Mouse (Mus musculus) intestine, postnatal 0 days (tissue): ENCODE results near the gene Ubqln4. TPM values are rescaled to one million over a fixed set of nuclear protein-coding genes. Genes with fewer than 3 reads are reported as not detected.

Experiments
- ATAC-seq: fragments of 200-750 bp; cut with Nextera tagmentation; 2 replicates; pipeline ENCODE4 v1.8.0; 2017; ENCODE audit warnings: mild to moderate bottlenecking, moderate TSS enrichment, moderate library complexity
- H3K27ac ChIP-seq: fragments of 300-500 bp; sonication (generic); 2 replicates; pipeline ENCODE4 v1.5.1; 2014; ENCODE audit warnings: mild to moderate bottlenecking, low read depth, low read length, moderate library complexity
- H3K27me3 ChIP-seq: fragments of 300-500 bp; sonication (generic); replicated peaks from 2 replicates; pipeline ENCODE4 v1.6.1; 2014; ENCODE audit warnings: low read length, mixed read lengths; ENCODE audit not compliant: control insufficient read depth, insufficient read depth
- H3K36me3 ChIP-seq: fragments of 300-500 bp; sonication (generic); 2 replicates; pipeline ENCODE4 v1.6.1; 2014; ENCODE audit warnings: mild to moderate bottlenecking, moderate library complexity; ENCODE audit not compliant: control insufficient read depth, insufficient read depth
- H3K4me1 ChIP-seq: fragments of 300-500 bp; sonication (generic); replicated peaks from 2 replicates; pipeline ENCODE4 v1.6.1; 2014; ENCODE audit warnings: antibody characterized with exemption, low read length, mixed read lengths; ENCODE audit not compliant: control insufficient read depth, insufficient read depth
- H3K4me2 ChIP-seq: fragments of 300-500 bp; sonication (generic); replicated peaks from 2 replicates; pipeline ENCODE4 v1.6.1; 2014; ENCODE audit warnings: low read depth, mild to moderate bottlenecking, moderate library complexity
- H3K4me3 ChIP-seq: fragments of 300-500 bp; sonication (generic); 2 replicates; pipeline ENCODE4 v1.5.1; 2014; ENCODE audit warnings: low read depth, low read length
- H3K9ac ChIP-seq: fragments of 300-500 bp; sonication (generic); 2 replicates; pipeline ENCODE4 v1.6.1; 2014; ENCODE audit warnings: mild to moderate bottlenecking, low read depth, low read length
- H3K9me3 ChIP-seq: fragments of 300-500 bp; sonication (generic); 2 replicates; pipeline ENCODE4 v1.6.1; 2016; ENCODE audit warnings: mixed run types; ENCODE audit not compliant: control insufficient read depth
- CTCF ChIP-seq: sonication (generic); IDR thresholded peaks from 2 replicates; pipeline ENCODE4 v1.5.1; 2016; ENCODE audit warnings: low read depth, mild to moderate bottlenecking, control low read depth, antibody characterized with exemption, moderate library complexity
- WGBS: fragments of 180-500 bp; shearing (Covaris S2); extraction: QIAGEN DNeasy Blood & Tissue Kit; methylation state at CpG from one replicate; pipeline ENCODE4 v1.1.7; 2014; 5-methylcytosine and 5-hydroxymethylcytosine counted together
- polyA plus RNA-seq: library from polyadenylated mRNA; unstranded; fragments of >200 nt; fragmentation: Nextera tagmentation; extraction: Ambion mirVana; gene quantifications from 2 replicates; pipeline ENCODE4 v1.2.1, GENCODE M21; 2015

The Ubqln4 gene
- polyA plus RNA-seq, 1 experiment from 2014 or later, result 17.3 TPM

- no peak overlapping the region for H3K27ac ChIP-seq
Measured at GRCm38 (mm10) chr3:88529204-88530000, 24.2 kb upstream of the Ubqln4 start.

GRCm38 (mm10) chr3:88530082-88530864 lies 23.3 kb upstream of the Ubqln4 start:
- no peak for ATAC-seq
- Histone ChIP-seq H3K4me2 (peak overlapping the region; percentile 97), H3K36me3 (no peaks in the 10 kb centered on the region; the same call in 1 of the 2 replicates), H3K4me3 (peak overlapping the region; percentile 76), H3K9ac (no peak overlapping the region), H3K27ac (no peak overlapping the region), H3K27me3 (no peaks in the 10 kb centered on the region), H3K4me1 (peaks cover 3% of the 10 kb centered on the region; the same call in 1 of the 2 replicates), H3K9me3 (no peaks in the 10 kb centered on the region)
- WGBS, result 32% methylated on average over 11 of the region's 11 CpGs
- TF ChIP-seq CTCF, result no peak

More at GRCm38 (mm10) chr3:88529204-88530000, 24.2 kb upstream of the Ubqln4 start:
- 53% methylated on average over 7 of the region's 7 CpGs for WGBS
- H3K27me3 ChIP-seq, result no peaks in the 10 kb centered on the region
- no peak overlapping the region for H3K4me3 ChIP-seq
- H3K9ac ChIP-seq, result no peak overlapping the region
- no peak overlapping the region for H3K4me2 ChIP-seq
- ATAC-seq, result no peak
- peaks cover 3% of the 10 kb centered on the region; the same call in 1 of the 2 replicates for H3K4me1 ChIP-seq
- no peaks in the 10 kb centered on the region for H3K9me3 ChIP-seq
- no peaks in the 10 kb centered on the region; the same call in 1 of the 2 replicates for H3K36me3 ChIP-seq
- no peak for TF ChIP-seq CTCF

- Histone ChIP-seq H3K9me3 (no peaks in the 10 kb centered on the region), H3K27ac (peak overlapping the region; percentile 60), H3K9ac (peak overlapping the region; percentile 57), H3K36me3 (no peaks in the 10 kb centered on the region), H3K4me2 (peak overlapping the region; percentile 97), H3K4me1 (peaks cover 3% of the 10 kb centered on the region; the same call in 1 of the 2 replicates), H3K27me3 (no peaks in the 10 kb centered on the region), H3K4me3 (peak overlapping the region; percentile 76)
- WGBS, result under 1% methylated on average over 62 of the region's 63 CpGs
- peak; percentile 69 for ATAC-seq
- TF ChIP-seq CTCF, result 0 out of 2 replicates have a peak, but pooled peaks have one; percentile 7
Measured at GRCm38 (mm10) chr3:88531348-88532298, 21.9 kb upstream of the Ubqln4 start.

GRCm38 (mm10) chr3:88532299-88532674 lies 21.3 kb upstream of the Ubqln4 start, which contains the start of gene Mex3a:
Gene Mex3a (plus strand): TSS chr3:88532395.
- WGBS, result 2% methylated on average over 7 of the region's 31 CpGs
- no peaks in the 10 kb centered on the region for H3K27me3 ChIP-seq
- no peaks in the 10 kb centered on the region for H3K9me3 ChIP-seq
- no peak for ATAC-seq
- peak within 1 kb of the TSS; percentile 60 for H3K27ac ChIP-seq
- no peak for TF ChIP-seq CTCF
- H3K36me3 ChIP-seq, result no peaks in the 10 kb centered on the region; the same call in 1 of the 2 replicates
- peak within 1 kb of the TSS; percentile 97 for H3K4me2 ChIP-seq
- peak within 1 kb of the TSS; percentile 57 for H3K9ac ChIP-seq
- peaks cover 3% of the 10 kb centered on the region; the same call in 1 of the 2 replicates for H3K4me1 ChIP-seq
- H3K4me3 ChIP-seq, result peak within 1 kb of the TSS; percentile 76

GRCm38 (mm10) chr3:88532689-88533511 lies 20.7 kb upstream of the Ubqln4 start:
- no peaks in the 10 kb centered on the region for H3K27me3 ChIP-seq
- peak overlapping the region; percentile 76 for H3K4me3 ChIP-seq
- H3K4me1 ChIP-seq, result peaks cover 3% of the 10 kb centered on the region; the same call in 1 of the 2 replicates
- WGBS, result 3% methylated on average over 33 of the region's 40 CpGs
- TF ChIP-seq CTCF, result no peak
- ATAC-seq, result no peak
- H3K4me2 ChIP-seq, result peak overlapping the region; percentile 97
- no peaks in the 10 kb centered on the region for H3K9me3 ChIP-seq
- H3K9ac ChIP-seq, result peak overlapping the region; percentile 57
- no peak overlapping the region for H3K27ac ChIP-seq
- peaks cover 1% of the 10 kb centered on the region; the same call in 1 of the 2 replicates for H3K36me3 ChIP-seq
